Mouse (Mus musculus) olfactory bulb, adult 2 months (tissue): Measurements from ENCODE around the gene Nkain4.

Experiments
- CTCF ChIP-seq: fragments of 200-500 bp; IDR thresholded peaks from 2 replicates; pipeline ENCODE4 v1.5.1; 2012; ENCODE audit warnings: low read depth, mild to moderate bottlenecking, low read length, moderate library complexity; ENCODE audit not compliant: insufficient read depth
- POLR2A ChIP-seq: fragments of 200-500 bp; IDR thresholded peaks from 2 replicates; pipeline ENCODE4 v1.6.1; 2012; ENCODE audit warnings: mild to moderate bottlenecking, low read depth, low read length, moderate library complexity; ENCODE audit not compliant: insufficient read depth

DNA sequence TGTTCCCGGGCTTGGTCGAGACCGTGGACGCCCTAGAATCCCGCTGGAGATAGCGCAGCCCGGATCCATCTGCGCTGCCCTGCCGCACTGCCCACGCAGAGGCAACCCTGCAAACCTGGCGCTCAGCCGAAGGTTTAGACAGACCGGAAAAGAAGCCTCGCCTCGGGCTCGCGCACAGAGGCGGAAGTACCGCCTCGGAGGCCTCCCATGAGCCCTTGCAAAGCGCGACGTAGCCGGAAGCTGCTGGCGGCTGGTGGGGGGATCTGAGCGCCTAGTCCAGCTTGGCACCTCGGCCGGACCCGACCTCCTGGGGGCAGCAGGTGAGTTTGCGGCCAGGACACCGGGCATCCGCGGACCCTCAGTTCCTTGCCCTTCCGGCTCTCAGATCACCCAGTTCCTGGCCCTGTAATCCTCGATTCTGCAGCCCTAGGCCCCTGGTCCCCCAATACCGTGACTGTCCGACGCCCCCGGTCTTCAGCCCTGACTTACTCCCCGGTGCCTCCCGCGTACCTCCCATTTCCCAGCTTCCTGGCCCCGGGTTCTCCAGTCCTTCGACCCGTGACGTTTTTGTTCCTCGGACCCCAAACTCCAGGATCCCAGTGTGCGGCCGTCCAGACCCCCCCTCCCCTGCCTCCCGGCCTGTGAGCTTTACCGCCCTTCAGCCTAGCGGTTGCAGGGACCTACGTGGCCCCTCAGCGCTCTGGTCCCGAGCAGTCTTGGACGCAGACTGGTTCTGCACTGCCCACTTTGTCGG is 12.7 kb upstream of the Nkain4 start, which contains the start of gene Arfgap1:
- TF ChIP-seq CTCF (no peak), POLR2A (peak; percentile 69; the same call in 1 of the 2 replicates)
